Mouse (Mus musculus): Measurements from ENCODE around the gene Lamc2.

The Lamc2 gene

DNA sequence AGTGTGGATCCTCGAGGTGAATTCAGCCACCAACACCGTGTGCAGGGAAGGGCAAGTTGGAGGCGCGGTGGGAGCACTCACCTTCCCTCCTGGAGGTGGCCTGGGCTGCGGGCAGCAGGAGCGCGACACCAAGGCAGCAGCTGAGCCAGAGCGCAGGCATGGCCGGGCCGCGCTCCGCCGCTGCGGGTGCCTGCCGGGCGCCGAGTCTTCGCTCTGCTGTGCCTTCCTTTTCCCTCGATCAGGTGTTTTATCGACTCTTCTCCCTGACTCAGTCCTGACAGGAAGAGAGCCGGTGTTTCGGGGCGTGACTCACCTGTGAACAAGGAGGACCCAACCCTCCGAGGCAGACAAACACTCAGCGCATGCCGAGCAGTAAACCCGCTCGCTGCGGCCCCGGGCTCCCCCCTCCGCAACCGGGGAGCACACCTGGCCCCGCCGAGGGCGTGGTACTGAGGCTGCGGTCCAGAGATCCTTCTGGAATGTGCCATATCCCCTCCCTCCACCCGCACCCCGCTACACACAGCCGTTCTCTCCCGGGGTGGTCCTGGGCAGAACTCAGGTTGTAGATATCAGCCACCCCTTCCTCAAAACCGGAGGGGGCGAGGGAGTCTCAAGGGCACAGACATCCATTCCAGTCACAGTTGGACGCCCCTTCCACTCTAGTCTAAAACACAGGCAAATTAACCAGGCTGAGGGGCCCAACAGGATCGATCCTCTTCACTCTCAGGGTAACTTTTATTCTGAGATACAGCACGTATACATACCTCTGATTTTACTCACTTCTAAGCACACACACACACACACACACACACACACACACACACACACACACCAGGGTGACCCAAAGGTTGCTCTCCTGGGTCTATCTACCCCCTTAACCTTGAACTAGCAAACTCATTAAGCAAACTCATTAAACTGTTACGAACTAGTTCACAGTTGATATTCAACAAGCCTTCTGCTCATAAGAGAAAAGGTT, at the start of gene Lamc2:
Gene Lamc2 (minus strand): TSS at position 620 of the 976 bp plus-strand sequence.
- no peak for DNase-seq (ENCODE audit: low read depth)

DNA sequence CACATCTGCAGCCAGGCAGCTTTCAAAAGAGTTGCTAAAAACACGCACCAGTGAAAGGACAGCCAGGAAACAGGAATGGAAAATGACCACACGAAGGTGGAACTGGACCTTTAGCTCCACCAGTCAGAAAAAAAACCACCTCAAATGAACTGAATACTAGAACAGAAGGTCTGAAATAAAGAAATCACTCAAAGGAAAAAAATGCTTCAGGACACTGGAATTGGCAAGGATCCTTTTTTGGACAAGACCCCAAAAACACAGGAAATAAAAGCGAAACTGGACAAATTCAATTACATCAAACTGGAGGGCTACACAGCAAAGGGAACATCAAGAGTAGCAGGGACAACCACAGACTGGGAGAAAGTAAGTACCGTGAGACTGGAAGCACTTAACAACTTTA, 49.3 kb upstream of the Lamc2 start:
- DNase-seq (ENCODE audit: low read depth): no peak

DNA sequence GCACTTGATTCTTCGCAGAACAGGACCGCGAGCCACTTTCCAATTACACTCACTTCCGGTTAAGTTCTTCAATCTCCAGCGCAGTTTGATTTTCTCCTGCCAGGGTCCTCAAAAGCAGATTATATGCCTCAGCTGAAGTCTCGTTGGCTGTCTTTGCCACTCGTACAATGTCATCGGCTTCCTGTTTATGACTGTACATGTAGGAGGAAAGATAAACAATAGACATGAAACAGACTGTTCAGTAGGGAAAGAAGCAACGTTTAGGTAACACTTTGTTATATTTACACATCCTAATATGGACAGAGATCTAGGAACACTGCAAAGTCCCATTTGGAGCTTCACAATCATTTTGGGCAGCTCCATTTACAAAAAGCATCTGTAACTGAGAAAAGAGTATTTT, 45.4 kb upstream of the Lamc2 start:
- DNase-seq (ENCODE audit: low read depth): no peak

DNA sequence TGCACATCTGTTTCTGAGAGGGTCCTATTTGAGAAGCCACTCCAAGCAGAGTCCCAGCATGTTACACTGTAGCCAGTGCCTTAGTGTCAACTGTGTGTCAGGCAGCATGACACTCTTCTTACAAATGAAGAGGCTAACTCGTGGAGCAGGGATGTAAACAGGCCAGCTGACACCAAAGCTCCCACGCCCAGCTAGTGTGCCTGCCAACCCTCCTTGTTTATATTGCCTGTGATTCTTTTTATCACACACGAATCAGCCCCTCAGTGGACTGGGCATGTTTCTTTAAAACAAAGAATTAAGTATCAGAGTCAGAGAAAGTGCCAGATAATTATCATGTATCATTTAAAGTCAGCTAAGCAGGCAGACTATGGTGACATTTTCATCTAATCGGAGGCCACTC, 41.7 kb upstream of the Lamc2 start:
- no peak for DNase-seq (ENCODE audit: low read depth)

DNA sequence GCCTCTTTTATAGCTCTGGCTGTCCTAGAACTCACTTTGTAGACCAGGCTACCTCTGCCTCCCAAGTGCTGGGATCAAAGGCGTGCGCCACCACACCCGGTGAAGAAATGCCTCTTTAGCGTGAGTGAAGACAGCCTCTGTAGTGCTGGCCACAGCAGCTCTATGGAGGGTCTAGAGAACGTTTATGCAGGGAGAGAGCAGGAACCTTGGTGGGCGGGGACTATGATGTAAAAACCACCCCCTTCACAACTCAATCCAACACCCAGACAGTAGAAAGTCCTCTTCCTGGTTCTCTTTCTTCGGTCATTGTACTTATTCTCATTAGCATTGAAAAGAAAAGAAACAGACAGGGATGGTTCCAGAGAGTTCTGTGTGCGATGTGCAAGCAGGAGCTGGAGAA, 40.8 kb upstream of the Lamc2 start:
- no peak for DNase-seq (ENCODE audit: low read depth)

DNA sequence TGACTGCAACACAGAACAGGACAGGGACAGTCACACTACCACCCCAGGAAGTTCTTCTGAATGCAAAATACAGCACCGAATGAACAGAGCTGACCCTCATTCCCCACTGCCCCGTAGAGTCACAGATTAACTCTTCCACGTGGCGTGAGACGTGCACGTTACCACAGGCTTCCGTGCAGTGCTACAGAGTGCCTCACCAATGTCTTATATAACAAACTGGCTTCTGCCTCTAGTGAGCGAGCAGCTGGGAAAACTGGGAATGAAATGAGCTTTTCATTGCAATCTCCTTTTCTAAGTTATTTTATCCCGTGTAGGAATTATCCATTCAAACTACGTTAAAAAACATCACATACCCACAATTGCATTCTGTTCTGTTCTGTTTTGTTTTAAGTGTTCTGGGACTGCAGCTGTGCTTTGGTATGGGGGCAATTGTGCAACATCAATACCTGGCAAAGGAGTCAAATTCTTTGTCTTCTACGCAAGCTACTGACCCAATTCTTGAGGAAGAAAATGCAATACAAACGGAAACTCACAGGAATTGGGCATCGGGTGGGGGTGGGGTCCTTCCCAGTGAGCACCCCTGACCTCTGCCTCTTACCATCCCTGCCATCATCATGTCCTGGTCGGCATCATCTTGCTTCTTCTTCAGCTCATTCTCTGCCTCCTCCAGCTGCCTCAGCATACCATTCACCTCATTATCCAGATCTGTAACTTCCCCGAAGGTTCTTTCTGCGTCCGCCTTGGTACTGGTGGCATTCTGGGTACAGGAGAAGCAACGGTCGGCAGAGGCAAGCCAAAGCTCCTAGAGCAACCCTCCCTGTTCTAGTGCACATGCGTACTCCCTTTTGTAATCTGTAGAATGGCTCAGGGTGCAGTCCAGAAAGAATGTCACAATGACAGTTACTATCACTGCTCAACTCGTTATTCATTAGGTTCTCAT, 39.8 kb upstream of the Lamc2 start:
- no peak for DNase-seq (ENCODE audit: low read depth)

DNA sequence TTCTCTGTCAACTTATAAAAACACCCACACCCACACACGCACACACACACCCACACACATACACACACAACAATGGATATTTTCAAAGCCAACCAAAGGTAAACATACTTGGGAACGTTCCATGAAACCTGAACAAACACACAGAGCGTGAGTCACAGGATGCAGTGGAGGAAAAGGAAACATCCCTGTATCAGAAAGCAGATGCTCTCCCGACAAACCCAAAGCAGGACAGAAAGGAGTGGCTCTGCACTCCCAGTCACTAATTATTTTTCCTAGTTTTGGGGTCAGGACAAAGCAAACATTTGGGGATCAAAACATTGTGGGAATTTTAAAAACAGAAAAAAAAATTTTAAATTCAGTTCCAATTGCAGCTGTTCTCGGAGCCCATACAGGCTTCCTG, 38.1 kb upstream of the Lamc2 start:
- DNase-seq (ENCODE audit: low read depth): no peak

DNA sequence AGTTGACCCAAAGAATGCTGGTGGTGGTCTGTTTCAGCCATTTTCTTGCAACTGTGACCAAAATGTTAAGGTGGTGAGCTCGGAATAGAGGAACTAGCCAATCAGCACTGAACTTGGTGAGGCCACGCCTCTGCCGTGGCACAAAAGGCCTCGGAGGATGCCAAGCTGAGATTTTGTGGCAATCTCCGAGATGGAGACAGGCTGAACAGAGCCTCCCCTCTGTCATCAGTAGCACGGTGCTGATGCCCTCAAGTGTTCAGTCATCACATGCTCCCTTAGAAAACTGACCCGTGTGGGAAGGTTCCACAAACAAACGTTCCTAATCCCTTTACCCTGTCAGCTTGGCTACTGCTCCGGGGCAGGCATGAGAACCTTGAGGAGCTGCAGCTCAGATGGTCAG, 33.1 kb upstream of the Lamc2 start:
- no peak for DNase-seq (ENCODE audit: low read depth)

DNA sequence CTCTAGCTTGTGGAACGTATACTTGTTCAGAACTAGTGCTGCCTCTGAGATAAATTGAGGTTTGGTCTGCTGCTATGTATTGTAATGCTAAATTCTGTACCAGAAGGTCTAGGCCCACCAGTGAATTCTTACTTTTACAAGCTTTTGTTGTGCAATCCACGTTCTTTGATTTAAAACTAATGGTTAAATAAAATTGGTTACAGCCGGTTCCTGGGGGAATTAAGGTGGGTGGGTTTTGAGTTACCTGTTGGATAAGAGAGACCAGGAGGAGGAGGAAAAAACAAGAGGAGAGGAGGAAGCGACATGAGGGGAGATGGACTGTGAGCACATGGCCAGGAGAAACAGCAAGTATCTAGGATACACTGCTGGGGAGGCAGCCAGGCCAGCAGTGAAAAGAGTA, 30.3 kb upstream of the Lamc2 start:
- DNase-seq (ENCODE audit: low read depth): no peak

DNA sequence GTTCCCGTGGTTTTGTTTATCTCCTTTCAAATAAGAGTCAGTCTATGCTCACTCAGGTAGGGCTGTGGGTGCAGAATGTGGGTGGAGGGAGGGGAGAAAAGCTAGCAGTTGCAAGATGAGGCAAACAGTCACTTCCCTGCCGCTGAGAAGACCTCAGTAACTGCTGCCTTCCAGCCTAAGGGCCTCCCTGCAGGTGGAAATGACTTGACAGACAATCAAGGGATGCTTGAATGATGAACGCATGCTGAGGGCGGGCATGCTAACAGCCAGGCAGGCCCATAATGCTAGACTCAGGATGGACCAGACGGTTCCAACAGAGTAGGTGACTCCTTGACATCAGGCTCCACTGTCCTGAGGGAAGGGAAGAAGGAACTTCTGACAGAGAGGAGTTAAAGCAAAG, 29.4 kb upstream of the Lamc2 start:
- DNase-seq (ENCODE audit: low read depth): no peak

DNA sequence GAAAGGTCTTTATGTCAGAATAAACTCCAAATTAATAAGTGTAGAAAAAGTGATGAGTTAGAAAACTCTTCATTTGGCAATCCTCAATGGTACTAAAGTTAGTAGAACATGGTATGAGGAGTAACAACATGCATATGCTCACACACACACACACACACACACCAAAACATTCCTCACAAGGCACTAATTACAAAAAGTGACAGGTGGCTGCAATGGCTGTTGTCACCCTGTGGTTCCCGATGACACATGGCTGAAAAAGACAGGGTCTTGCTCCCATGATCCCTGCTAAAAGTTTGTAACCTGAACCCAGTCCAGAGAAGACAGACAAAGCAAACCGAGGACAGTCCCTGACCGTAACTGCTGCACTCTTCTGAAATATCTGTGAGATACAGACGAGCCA, 24.7 kb upstream of the Lamc2 start:
- DNase-seq (ENCODE audit: low read depth): no peak

DNA sequence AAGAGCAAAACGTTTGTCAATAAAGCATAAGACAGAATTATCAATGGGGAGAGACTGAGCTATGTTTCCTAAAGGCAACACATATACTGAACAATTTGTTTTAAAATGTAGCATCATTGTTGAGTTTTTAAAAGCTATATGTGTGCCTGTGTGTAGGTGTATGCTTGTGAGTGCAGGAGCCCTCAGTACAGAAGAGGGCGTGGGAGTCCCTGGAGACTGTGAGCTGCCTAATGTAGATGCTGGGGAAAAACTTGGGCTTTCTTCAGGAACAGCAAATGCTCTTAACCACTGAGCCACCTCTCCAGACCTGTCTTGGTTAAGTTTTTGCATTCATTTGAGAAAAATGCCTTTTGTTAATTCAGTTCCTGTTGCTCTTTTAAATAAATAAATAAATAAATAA, 24.0 kb upstream of the Lamc2 start:
- DNase-seq (ENCODE audit: low read depth): no peak

DNA sequence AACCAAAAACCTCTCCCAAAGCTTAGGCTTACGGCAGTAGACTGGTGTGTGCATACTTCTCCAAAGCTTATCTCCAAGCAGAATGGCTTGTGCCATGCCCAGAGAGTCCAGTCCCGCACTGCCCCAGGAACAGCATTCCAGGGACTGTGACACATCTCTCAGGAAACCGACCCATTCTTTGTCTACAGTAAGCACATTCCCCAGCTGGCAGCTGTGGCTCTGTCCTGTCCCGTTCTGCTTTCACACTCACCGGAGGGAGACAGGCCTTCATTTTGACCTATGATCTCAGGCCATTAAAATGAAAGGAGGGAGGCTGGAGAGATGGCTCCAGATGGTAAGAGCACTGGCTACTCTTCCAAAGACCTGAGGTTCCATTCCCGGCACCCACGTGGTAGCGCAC, 15.9 kb upstream of the Lamc2 start:
- no peak for DNase-seq (ENCODE audit: low read depth)

DNA sequence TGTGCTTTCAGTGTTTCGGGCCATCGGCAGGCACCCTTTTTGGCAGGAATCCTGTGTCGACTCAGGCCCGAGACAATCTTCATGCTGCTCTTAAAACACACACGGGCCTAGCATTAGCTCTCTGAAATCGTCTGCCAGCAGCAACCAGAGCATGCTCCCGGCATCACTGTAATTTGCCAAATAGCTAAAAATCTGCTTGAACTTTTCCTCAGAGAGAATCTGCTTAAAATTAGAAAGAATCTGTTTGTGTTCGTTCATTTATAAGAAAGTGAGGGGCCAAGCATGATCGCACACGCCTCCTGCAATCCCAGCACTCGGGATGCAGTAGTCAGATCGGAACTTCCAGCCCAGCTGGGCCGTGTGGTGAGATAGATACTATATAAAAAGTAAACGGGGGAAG, 15.2 kb upstream of the Lamc2 start:
- DNase-seq (ENCODE audit: low read depth): no peak

DNA sequence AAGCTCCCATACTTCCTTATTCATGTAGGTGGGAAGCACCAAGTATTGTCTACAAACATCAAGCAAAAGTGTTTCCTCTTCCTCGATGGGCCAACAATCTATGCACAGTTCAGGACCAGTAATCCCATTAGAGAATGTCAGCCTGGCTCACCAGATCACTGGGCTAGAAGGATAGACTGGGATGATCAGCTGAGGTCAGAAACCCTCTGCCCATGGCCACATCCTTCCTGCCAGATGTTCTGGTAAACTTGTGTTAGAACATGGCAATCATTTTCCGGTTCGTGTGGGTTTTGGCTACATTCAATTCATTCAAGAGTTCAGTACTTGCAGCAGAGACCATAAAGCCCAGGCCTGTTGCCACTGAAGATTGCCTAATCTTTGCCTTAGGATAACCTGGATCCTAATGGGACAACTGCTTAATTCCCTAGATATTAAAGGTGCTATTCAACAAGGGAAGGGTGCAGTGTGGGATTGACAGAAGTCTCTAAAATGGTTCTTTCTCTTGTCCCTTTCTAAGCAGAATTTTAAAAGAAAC, 11.1 kb upstream of the Lamc2 start:
- no peak for DNase-seq (ENCODE audit: low read depth)

DNA sequence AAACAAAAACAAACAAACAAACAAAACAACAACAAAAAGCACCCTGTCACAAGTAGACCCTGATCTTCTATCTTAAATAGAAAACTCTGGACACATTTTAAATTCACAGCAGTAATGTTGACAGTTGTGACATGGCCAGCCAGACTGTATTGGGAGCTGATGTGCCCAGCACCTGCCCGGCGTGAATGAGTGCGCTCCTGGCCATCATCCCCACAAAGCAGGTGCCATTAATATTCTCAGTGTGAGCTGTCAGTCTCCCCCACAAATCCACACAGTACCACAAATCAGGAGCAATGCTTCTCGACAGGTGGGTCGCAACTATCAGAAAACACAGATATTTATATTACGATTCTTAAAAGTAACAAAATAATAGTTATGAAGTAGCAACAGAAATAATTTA, 6.7 kb upstream of the Lamc2 start:
- DNase-seq (ENCODE audit: low read depth): no peak

DNA sequence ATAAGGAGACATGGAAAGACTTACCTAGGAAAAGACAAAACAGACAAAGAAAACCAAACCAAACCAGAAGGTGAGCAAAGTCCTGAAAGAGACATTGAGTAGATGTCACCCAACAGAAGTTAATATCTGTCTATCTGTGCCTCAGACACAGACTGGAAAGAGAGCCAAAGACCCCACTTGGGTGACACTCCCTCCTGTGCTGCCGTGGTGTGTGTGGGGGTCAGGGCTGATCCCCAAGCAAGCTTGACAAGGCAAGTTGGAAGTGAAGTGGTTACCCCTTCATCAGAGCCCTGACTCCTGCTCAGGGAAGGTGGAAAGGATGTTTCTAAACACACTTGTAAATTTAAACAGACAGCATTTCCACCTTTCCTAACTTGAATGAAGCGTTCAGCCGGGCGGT, 6.1 kb upstream of the Lamc2 start:
- no peak for DNase-seq (ENCODE audit: low read depth)

DNA sequence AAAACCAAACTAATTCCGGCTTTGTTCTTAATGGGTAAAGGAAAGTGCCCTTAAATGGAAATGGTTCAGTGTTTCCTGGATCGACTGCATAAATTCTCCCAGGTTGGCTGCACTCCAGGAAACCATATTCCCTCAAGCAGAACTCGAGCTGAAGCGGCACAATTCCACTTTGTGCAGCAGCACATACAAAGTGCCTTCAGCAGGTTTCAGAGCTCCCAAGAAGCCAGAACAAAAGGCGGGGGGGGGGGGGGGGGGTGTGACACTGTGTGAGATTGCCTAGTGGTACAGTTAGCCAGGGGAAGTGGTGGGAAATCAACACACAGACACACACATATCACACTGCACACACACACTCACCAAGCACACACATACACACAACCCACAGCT, 5.7 kb upstream of the Lamc2 start:
- no peak for DNase-seq (ENCODE audit: low read depth)

DNA sequence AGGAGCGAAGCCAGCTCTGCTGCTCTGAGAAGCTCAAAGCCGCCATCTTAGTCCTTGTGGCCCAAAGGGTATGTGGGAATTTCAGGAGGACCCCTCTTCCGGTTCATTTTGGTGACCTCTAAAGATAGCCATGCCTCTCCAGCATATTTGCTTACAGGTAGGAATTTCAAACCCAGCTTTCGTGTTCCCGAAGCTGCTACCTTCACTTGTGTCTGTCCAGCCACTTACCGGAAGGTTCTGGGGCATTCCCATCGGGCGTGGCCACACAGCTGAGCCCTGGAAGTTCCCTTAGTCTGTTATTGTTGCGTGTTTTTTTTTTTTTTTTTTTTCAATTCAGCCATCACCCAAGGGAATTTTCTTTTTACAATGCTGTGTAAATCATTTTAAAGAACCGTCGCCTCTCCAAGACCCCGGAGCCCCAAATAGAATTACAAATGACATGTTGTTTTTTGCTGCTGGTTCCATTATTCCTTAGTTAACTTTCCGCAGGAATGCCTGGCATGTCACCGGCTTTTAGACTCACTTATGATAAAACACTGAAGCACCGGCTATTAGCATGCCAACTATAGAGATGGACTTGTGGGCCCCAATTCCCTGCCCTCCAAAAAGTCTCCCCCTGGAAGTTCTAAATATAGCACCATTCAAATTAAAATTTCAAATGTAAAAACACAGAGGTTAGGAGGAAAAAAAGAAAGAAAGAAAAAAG, 5.1 kb upstream of the Lamc2 start:
- DNase-seq (ENCODE audit: low read depth): no peak

DNA sequence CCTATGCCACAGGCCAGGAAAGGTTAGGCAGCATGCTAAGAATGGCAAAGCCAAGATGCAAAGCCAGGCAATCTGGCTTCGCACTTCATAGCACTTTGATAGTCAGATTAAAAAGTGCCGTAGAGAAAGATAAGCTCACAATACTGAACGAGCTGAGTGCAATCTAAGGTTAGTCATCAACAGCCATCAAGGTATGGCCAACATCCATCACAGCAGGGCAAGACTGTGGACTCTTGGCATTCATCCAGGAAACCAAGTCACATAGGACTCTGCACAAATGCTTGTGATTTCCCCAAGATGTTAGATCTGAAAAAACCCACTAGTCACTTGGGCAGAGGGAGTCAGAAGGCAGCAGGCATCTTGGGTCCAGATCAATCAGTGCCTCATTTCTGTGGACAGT, 1.8 kb upstream of the Lamc2 start:
- DNase-seq (ENCODE audit: low read depth): no peak

DNA sequence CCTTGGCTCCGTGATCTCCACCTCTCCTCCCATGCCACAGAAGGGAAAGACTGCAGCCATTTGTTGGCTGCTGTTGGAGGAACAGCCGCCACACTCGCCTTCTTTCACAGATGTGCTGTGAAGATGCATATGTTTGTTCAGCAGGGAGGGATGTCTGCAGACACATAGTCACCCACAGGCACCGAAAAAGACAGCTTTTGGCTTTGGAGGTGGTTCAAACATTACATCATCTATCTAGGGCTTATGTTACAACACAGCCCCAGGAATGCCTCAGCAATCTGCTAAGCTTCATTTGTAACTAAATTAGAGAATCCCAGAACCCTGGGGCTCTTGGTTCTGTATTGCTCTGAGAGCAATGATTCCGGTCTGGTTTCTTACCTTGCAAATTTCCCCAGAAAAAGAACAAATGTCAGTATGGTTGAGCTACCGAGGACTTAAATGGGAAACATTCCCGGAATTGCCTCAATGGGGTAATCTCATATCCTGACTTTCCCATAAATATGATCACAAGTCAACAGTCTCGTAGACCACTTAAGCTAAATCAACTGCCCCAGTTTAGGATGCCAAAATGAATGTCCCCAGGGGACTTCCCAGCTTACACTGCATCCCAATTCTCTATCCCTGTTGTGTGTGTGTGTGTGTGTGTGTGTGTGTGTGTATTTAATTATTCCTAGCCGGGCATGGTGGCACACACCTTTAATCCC, 5.5 kb downstream of the Lamc2 start:
- DNase-seq (ENCODE audit: low read depth): no peak

DNA sequence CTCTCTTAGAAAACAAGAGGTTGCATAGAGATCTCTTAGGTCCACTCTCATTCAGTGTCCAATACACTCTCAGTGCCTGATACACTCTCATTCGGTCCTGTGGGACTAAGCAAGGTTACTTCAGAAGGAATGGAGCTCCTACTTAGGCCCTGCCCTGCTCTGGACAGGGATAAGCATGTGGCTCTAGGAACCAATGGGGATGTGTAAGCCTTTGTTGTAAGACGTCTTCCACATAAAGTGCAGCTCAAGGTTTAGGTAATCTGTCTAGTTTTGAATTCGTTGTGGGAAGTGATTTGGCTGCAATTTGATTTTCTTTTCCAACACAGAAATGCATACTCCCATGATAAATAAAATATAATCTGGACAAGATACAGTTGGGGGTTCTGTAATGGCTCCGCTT, 6.1 kb downstream of the Lamc2 start:
- DNase-seq (ENCODE audit: low read depth): no peak
